Mouse (Mus musculus) brown adipose tissue, adult 24 weeks (tissue): ENCODE results near the gene Rraga. TPM values are rescaled to one million over a fixed set of nuclear protein-coding genes. Genes with fewer than 3 reads are reported as not detected.
A peak's percentile ranks its signal among the peaks of the same experiment; 100 is the strongest.
"Not testable (repeated sequence)": the region's sequence is repeated elsewhere in the genome, so short reads cannot be mapped to it uniquely, and the experiment has no call there.

Experiments used
- H3K27ac ChIP-seq: fragments of 200-500 bp; replicated peaks from 2 replicates; pipeline ENCODE4 v1.5.1; 2012; ENCODE audit warnings: low read depth, mild to moderate bottlenecking, low read length
- H3K4me1 ChIP-seq: fragments of 200-500 bp; 2 replicates; pipeline ENCODE4 v1.6.1; 2012; ENCODE audit warnings: low read length, mixed read lengths; ENCODE audit not compliant: control insufficient read depth, insufficient read depth, insufficient read length
- H3K4me3 ChIP-seq: fragments of 200-500 bp; 2 replicates; pipeline ENCODE4 v1.5.1; 2012; ENCODE audit warnings: low read depth, mild to moderate bottlenecking, low read length, moderate library complexity; ENCODE audit not compliant: insufficient read depth
- polyA plus RNA-seq: library from polyadenylated mRNA; stranded (reverse); fragments of >200 nt; gene quantifications from 2 replicates; pipeline ENCODE4 v1.2.4, GENCODE M21; 2012; ENCODE audit not compliant: missing spikeins, insufficient read depth, insufficient read length

The Rraga gene
- polyA plus RNA-seq, 1 experiment: 52.6 TPM

GRCm38 (mm10) chr4:86559006-86559405 lies 16.5 kb upstream of the Rraga start:
- no peaks in the 10 kb centered on the region for H3K4me1 ChIP-seq
- no peak overlapping the region for H3K27ac ChIP-seq
- no peak overlapping the region for H3K4me3 ChIP-seq

GRCm38 (mm10) chr4:86561061-86561460 lies 14.4 kb upstream of the Rraga start:
- Histone ChIP-seq H3K4me3 (no peak overlapping the region), H3K4me1 (no peaks in the 10 kb centered on the region), H3K27ac (no peak overlapping the region)

- Histone ChIP-seq H3K4me1 (no peaks in the 10 kb centered on the region), H3K4me3 (peak overlapping the region; percentile 78), H3K27ac (peak overlapping the region; percentile 91)
These were observed 557 bp upstream of the Rraga start for GRCm38 (mm10) chr4:86574939-86575282.

GRCm38 (mm10) chr4:86576120-86576541 lies 663 bp downstream of the Rraga start:
- H3K4me3 ChIP-seq: peak overlapping the region; percentile 78
- no peak overlapping the region for H3K27ac ChIP-seq
- H3K4me1 ChIP-seq: no peaks in the 10 kb centered on the region

- H3K4me1 ChIP-seq: no peaks in the 10 kb centered on the region
- peak overlapping the region; percentile 78 for H3K4me3 ChIP-seq
- H3K27ac ChIP-seq: no peak overlapping the region
These were observed 1.3 kb downstream of the Rraga start for GRCm38 (mm10) chr4:86576630-86577225.

GRCm38 (mm10) chr4:86580056-86580455 lies 4.6 kb downstream of the Rraga start:
- no peaks in the 10 kb centered on the region for H3K4me1 ChIP-seq
- no peak overlapping the region for H3K4me3 ChIP-seq
- no peak overlapping the region for H3K27ac ChIP-seq

- Histone ChIP-seq H3K4me1 (no peaks in the 10 kb centered on the region), H3K27ac (no peak overlapping the region), H3K4me3 (no peak overlapping the region)
These were observed 5.1 kb downstream of the Rraga start for GRCm38 (mm10) chr4:86580591-86580990.

- Histone ChIP-seq H3K4me1 (no peaks in the 10 kb centered on the region), H3K27ac (no peak overlapping the region), H3K4me3 (no peak overlapping the region)
These were observed 12.8 kb downstream of the Rraga start for GRCm38 (mm10) chr4:86588236-86588635.

- Histone ChIP-seq H3K4me1 (no peaks in the 10 kb centered on the region), H3K27ac (no peak overlapping the region), H3K4me3 (no peak overlapping the region)
These were observed 15.8 kb downstream of the Rraga start for GRCm38 (mm10) chr4:86591304-86591703.

- peak within 1 kb of the TSS; percentile 85 for H3K27ac ChIP-seq
- no peaks in the 10 kb centered on the region for H3K4me1 ChIP-seq
- peak within 1 kb of the TSS; percentile 87 for H3K4me3 ChIP-seq
These were observed 36.2 kb downstream of the Rraga start, which contains the start of gene Haus6 for GRCm38 (mm10) chr4:86611524-86612288. TSS of gene Haus6 (minus strand) at chr4:86612055.

GRCm38 (mm10) chr4:86612289-86612620 lies 36.8 kb downstream of the Rraga start:
- no peaks in the 10 kb centered on the region for H3K4me1 ChIP-seq
- peak overlapping the region; percentile 67 for H3K4me3 ChIP-seq
- H3K27ac ChIP-seq: peak overlapping the region; percentile 85

GRCm38 (mm10) chr4:86620506-86620905 lies 45.0 kb downstream of the Rraga start:
- Histone ChIP-seq H3K4me3 (no peak overlapping the region), H3K4me1 (no peaks in the 10 kb centered on the region), H3K27ac (no peak overlapping the region)

- no peak overlapping the region for H3K27ac ChIP-seq
- no peaks in the 10 kb centered on the region for H3K4me1 ChIP-seq
- no peak overlapping the region for H3K4me3 ChIP-seq
These were observed 46.6 kb downstream of the Rraga start for GRCm38 (mm10) chr4:86622116-86622515.

GRCm38 (mm10) chr4:86622532-86622931 lies 47.1 kb downstream of the Rraga start:
- H3K4me1 ChIP-seq, H3K27ac ChIP-seq, H3K4me3 ChIP-seq: not testable (repeated sequence)

GRCm38 (mm10) chr4:86625463-86625862 lies 50.0 kb downstream of the Rraga start:
- no peak overlapping the region for H3K4me3 ChIP-seq
- no peaks in the 10 kb centered on the region for H3K4me1 ChIP-seq
- no peak overlapping the region for H3K27ac ChIP-seq

GRCm38 (mm10) chr4:86626496-86626895 lies 51.0 kb downstream of the Rraga start:
- H3K4me1 ChIP-seq, H3K4me3 ChIP-seq, H3K27ac ChIP-seq: not testable (repeated sequence)
